Mouse (Mus musculus): ENCODE results near the gene Rph3a. TPM values are rescaled to one million over a fixed set of nuclear protein-coding genes. Genes with fewer than 3 reads are reported as not detected.

Rph3a gene
- polyA plus RNA-seq, 1 experiment from 2014 or later: 35.2 TPM

DNA sequence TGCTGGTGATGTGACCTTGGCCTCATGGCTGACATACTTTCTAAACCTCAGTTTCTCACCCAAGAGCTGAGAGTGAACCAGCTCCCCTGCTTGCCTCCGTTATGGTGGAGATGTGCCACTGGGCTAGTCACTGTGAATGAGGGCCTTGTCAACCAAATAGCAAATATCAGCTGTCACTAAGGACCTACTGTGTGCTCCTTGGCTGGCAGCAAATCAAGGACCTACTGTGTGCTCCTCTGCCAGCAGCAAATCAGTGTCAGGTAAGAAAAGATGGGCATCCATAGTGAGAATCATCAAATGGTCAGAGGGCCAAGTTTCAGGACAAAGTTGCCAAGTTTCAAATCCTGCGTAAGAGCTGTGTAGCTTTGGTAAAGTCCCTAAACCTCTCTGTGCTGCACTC lies 4.6 kb upstream of the Rph3a start:
- Histone ChIP-seq H3K4me1 (ENCODE audit: control insufficient read depth, insufficient read depth, low read depth, low read length) (no peaks in the 10 kb centered on the region; the same call in none of the 2 replicates), H3K4me2 (ENCODE audit: low read length) (no peak overlapping the region), H3K27ac (ENCODE audit: low read depth, low read length) (no peak overlapping the region), H3K36me3 (ENCODE audit: control insufficient read depth, insufficient read depth, low read length) (no peaks in the 10 kb centered on the region), H3K9ac (ENCODE audit: low read depth, low read length) (no peak overlapping the region), H3K4me3 (ENCODE audit: low read length) (no peak overlapping the region), H3K27me3 (replicated peaks; ENCODE audit: control insufficient read depth, insufficient read depth, low read length) (no peaks in the 10 kb centered on the region), H3K9me3 (ENCODE audit: control insufficient read depth, low read length) (no peaks in the 10 kb centered on the region)
- no peak for ATAC-seq
- WGBS: 88% methylated on average over 2 of the region's 2 CpGs

DNA sequence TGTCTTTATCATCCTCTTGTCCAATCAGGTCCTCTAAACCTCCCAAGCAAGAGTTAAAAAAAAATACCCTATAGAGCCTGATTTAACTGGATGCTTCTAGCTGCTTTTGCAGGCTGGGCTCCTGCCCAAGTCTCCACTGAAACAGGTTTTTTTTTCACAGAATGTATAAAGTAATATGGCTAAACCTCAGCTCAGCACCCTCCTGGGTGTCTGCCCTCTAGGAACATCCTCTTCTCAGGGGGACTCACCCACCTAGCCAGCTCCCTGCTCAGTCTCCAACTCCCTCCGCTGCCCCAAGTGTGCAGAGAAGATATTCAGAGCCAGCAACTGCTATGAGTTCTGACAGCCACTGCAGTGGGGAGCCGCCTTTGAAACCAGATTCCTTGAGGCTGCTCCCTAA lies 2.1 kb upstream of the Rph3a start:
- H3K27ac ChIP-seq (ENCODE audit: low read depth, low read length): no peak overlapping the region
- 23% methylated on average over 2 of the region's 2 CpGs for WGBS

DNA sequence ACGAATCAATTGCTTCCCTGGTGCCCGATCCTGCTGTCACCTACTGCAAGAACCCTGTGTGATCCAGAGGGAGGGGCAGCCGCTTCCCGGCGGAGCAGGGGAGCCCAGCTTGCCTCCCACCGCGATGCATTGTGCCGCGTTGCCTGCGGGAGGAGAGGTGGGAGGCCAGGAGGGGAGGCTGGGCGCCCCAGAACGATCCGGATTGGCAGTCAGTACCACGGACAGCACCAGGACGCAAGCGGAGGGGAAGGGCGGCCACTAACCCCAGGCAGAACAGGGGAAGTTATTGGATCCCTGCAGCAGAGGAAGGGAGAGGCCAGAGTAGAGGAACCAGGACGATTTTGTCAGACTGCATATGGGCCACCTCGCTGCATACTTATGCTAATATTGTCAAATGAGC lies 486 bp downstream of the Rph3a start:
- peak; percentile 77 for ATAC-seq
- peak overlapping the region; percentile 65 for H3K4me2 ChIP-seq (ENCODE audit: low read length)
- peaks cover 20% of the 10 kb centered on the region for H3K4me1 ChIP-seq (ENCODE audit: control insufficient read depth, insufficient read depth, low read depth, low read length)
- H3K4me3 ChIP-seq (ENCODE audit: low read length): peak overlapping the region; percentile 49
- peak overlapping the region; percentile 82 for H3K27ac ChIP-seq (ENCODE audit: low read depth, low read length)
- H3K9me3 ChIP-seq (ENCODE audit: control insufficient read depth, low read length): no peaks in the 10 kb centered on the region
- WGBS: 0% methylated on average over 17 of the region's 19 CpGs
- H3K27me3 ChIP-seq (replicated peaks; ENCODE audit: control insufficient read depth, insufficient read depth, low read length): no peaks in the 10 kb centered on the region
- H3K9ac ChIP-seq (ENCODE audit: low read depth, low read length): peak overlapping the region; percentile 66
- no peaks in the 10 kb centered on the region for H3K36me3 ChIP-seq (ENCODE audit: control insufficient read depth, insufficient read depth, low read length)

More for the DNA sequence above, 2.1 kb upstream of the Rph3a start:
- H3K4me1 ChIP-seq (ENCODE audit: control insufficient read depth, insufficient read depth, low read depth, low read length): peaks cover 18% of the 10 kb centered on the region
- ATAC-seq: no peak
- no peaks in the 10 kb centered on the region for H3K9me3 ChIP-seq (ENCODE audit: control insufficient read depth, low read length)
- H3K4me3 ChIP-seq (ENCODE audit: low read length): no peak overlapping the region
- H3K4me2 ChIP-seq (ENCODE audit: low read length): no peak overlapping the region
- no peaks in the 10 kb centered on the region for H3K27me3 ChIP-seq (replicated peaks; ENCODE audit: control insufficient read depth, insufficient read depth, low read length)
- H3K36me3 ChIP-seq (ENCODE audit: control insufficient read depth, insufficient read depth, low read length): no peaks in the 10 kb centered on the region
- H3K9ac ChIP-seq (ENCODE audit: low read depth, low read length): no peak overlapping the region

DNA sequence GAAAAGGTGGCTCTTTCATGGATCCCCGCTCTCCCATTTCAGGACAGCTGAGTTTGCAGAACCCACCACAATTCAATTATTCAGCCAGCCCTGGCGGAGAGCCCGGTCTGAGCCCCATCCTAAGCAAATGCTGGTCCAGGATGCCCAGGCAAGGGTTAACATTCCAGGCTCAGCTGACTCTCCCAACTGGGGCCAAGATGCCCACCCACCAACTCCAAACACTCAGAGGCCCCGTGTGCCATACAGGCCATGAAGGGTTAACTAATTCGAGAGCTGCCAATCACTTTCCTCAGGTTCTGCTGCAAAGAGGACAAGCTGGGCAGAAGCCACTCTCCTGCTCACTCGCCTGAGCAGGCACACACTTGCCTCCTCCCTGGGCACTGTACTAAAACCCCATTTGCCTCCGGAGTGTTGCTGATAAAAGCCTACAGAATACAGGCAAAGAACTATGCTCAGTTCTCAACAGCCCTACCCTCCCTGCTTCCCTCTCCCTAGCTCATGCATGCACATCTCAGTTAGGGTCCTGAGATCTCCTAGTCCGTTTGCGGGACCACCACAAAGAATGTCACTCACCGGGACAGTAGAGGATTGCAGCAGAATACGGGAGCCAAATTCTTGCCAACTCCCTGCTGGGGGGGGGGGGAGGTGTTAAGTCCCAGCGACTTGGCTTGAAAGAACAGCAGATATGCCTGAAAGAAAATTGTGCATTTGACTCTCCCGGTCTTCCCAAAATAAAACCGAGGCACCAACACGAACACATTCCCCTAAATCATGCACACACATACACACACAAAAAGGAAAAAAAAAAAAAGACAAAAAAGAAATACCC lies 1.3 kb downstream of the Rph3a start:
- Histone ChIP-seq H3K9ac (ENCODE audit: low read depth, low read length) (peak overlapping the region; percentile 66), H3K4me1 (ENCODE audit: control insufficient read depth, insufficient read depth, low read depth, low read length) (peaks cover 27% of the 10 kb centered on the region), H3K4me3 (ENCODE audit: low read length) (peak overlapping the region; percentile 49), H3K27me3 (replicated peaks; ENCODE audit: control insufficient read depth, insufficient read depth, low read length) (no peaks in the 10 kb centered on the region), H3K9me3 (ENCODE audit: control insufficient read depth, low read length) (no peaks in the 10 kb centered on the region), H3K36me3 (ENCODE audit: control insufficient read depth, insufficient read depth, low read length) (no peaks in the 10 kb centered on the region), H3K4me2 (ENCODE audit: low read length) (peak overlapping the region; percentile 65), H3K27ac (ENCODE audit: low read depth, low read length) (peak overlapping the region; percentile 82)
- WGBS: 5% methylated on average over 15 of the region's 15 CpGs
- ATAC-seq: peak; percentile 25

DNA sequence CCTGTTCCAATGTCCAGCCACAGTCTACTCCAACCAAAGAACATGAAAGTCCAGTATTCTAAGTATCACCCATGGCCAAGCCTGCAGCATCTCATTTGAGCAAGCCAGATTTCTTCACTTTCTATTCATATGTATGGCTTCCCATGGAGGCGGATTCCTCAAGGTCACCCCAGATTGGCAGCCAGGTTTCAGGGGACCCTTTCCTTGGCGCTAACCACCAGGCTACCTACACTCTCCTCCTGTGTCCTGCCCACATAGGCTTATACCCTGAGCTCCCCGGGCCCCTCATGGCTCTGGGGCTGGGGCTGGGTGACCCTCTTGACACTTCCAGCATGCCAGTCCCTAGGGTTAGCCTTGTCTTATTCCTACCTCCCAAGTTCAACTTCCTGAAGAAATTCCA lies 2.3 kb downstream of the Rph3a start:
- Histone ChIP-seq H3K9me3 (ENCODE audit: control insufficient read depth, low read length) (no peaks in the 10 kb centered on the region), H3K4me3 (ENCODE audit: low read length) (no peak overlapping the region), H3K9ac (ENCODE audit: low read depth, low read length) (no peak overlapping the region), H3K27ac (ENCODE audit: low read depth, low read length) (no peak overlapping the region), H3K4me1 (ENCODE audit: control insufficient read depth, insufficient read depth, low read depth, low read length) (peaks cover 30% of the 10 kb centered on the region), H3K27me3 (replicated peaks; ENCODE audit: control insufficient read depth, insufficient read depth, low read length) (no peaks in the 10 kb centered on the region), H3K4me2 (ENCODE audit: low read length) (peak overlapping the region; percentile 65), H3K36me3 (ENCODE audit: control insufficient read depth, insufficient read depth, low read length) (no peaks in the 10 kb centered on the region)
- ATAC-seq: no peak
- WGBS: 77% methylated on average over 3 of the region's 3 CpGs

DNA sequence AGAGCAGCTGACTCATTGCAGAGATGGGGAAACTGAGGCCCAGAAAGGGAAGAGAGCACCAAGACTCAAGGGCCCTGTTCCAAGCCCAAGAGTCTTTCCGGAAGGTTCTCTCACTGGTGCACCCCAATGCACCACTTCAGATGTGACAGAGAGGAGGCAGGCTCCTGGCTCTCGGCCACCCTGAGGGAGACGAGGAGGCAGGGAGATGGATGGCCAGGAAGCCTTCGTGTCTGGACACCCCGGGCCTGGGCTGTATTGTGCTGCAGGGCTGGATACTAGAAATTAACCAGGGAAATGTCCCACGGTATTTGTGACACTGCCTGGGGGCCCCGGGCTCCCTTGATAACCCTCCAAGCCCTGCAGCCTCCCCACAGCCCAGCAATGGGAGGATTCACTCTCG lies 2.8 kb downstream of the Rph3a start:
- H3K36me3 ChIP-seq (ENCODE audit: control insufficient read depth, insufficient read depth, low read length): no peaks in the 10 kb centered on the region
- H3K4me3 ChIP-seq (ENCODE audit: low read length): no peak overlapping the region
- peak overlapping the region; percentile 65 for H3K4me2 ChIP-seq (ENCODE audit: low read length)
- ATAC-seq: no peak
- H3K9ac ChIP-seq (ENCODE audit: low read depth, low read length): no peak overlapping the region
- peaks cover 30% of the 10 kb centered on the region for H3K4me1 ChIP-seq (ENCODE audit: control insufficient read depth, insufficient read depth, low read depth, low read length)
- WGBS: 62% methylated on average over 8 of the region's 8 CpGs
- H3K27ac ChIP-seq (ENCODE audit: low read depth, low read length): no peak overlapping the region
- H3K27me3 ChIP-seq (replicated peaks; ENCODE audit: control insufficient read depth, insufficient read depth, low read length): no peaks in the 10 kb centered on the region
- no peaks in the 10 kb centered on the region for H3K9me3 ChIP-seq (ENCODE audit: control insufficient read depth, low read length)

DNA sequence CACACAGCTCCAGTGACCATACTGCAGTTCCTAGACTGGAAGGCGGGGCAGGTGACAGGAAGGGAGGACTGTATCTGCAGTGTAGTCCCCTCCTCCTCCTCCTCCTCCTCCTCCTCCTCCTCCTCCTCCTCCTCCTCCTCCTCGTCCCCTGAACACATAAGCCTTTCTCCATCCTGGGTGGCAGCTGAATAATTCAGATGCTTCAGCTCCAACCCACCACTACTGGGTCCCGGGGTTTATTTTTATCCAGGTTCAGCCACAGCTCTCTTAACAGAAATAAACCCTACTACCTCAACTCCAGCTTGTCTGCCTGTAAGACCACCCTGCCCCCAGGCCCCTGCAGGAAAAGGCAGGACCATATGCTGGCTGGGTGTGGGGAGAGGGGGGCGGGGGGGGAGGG lies 3.7 kb downstream of the Rph3a start:
- no peak overlapping the region for H3K4me3 ChIP-seq (ENCODE audit: low read length)
- no peak overlapping the region for H3K27ac ChIP-seq (ENCODE audit: low read depth, low read length)
- H3K27me3 ChIP-seq (replicated peaks; ENCODE audit: control insufficient read depth, insufficient read depth, low read length): no peaks in the 10 kb centered on the region
- WGBS: 55% methylated on average over 3 of the region's 4 CpGs
- H3K4me1 ChIP-seq (ENCODE audit: control insufficient read depth, insufficient read depth, low read depth, low read length): peaks cover 30% of the 10 kb centered on the region
- H3K36me3 ChIP-seq (ENCODE audit: control insufficient read depth, insufficient read depth, low read length): no peaks in the 10 kb centered on the region
- ATAC-seq: no peak
- H3K9me3 ChIP-seq (ENCODE audit: control insufficient read depth, low read length): no peaks in the 10 kb centered on the region
- H3K9ac ChIP-seq (ENCODE audit: low read depth, low read length): no peak overlapping the region
- peak overlapping the region; percentile 65; the same call in 1 of the 2 replicates for H3K4me2 ChIP-seq (ENCODE audit: low read length)

DNA sequence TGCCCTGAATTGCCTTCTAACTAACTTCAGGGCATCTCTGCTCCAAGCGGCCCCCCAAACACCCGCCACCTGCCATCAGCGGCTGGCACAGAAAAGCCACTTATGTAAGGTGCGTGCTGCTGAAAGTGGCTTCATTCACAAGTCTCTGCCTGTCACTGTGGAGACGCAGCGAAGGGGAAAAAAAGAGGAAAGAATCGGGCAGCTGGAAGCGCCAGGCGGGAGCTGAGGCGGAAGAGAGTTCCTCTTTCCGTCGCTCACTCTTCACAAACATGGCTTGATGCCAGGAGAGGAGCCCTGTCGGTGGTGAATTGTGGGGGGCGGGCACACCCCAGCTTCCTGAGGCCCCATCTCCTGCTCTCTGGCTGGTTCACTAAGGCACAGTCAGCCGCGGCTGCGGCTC lies 6.1 kb downstream of the Rph3a start:
- H3K4me3 ChIP-seq (ENCODE audit: low read length): peak overlapping the region; percentile 19; the same call in 1 of the 2 replicates
- WGBS: 8% methylated on average over 17 of the region's 17 CpGs

DNA sequence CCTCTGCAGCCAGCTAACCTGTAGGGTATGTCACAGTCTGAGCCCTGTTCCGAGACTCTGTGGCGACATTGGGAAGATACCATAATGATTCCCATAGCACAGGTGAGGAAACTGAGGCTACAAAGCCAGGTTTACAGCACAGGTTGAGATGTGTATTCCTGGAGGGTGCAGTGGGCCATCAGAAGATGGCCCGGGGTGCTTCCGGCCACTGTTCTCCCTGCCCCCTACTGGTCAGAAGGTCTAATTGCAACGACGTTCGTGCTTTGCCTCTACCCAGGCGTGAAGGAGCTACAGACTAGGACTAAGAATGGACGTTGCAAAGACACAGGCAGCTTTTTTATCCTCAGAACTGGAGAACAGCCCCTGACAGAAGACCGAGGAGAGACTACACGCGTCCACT lies 10.3 kb downstream of the Rph3a start:
- 43% methylated on average over 12 of the region's 12 CpGs for WGBS
- H3K36me3 ChIP-seq (ENCODE audit: control insufficient read depth, insufficient read depth, low read length): no peaks in the 10 kb centered on the region
- H3K4me3 ChIP-seq (ENCODE audit: low read length): no peak overlapping the region
- ATAC-seq: peak; percentile 21; the same call in 1 of the 2 replicates
- H3K9ac ChIP-seq (ENCODE audit: low read depth, low read length): no peak overlapping the region
- peaks cover 11% of the 10 kb centered on the region for H3K4me1 ChIP-seq (ENCODE audit: control insufficient read depth, insufficient read depth, low read depth, low read length)
- no peaks in the 10 kb centered on the region for H3K9me3 ChIP-seq (ENCODE audit: control insufficient read depth, low read length)
- H3K4me2 ChIP-seq (ENCODE audit: low read length): no peak overlapping the region
- no peaks in the 10 kb centered on the region for H3K27me3 ChIP-seq (replicated peaks; ENCODE audit: control insufficient read depth, insufficient read depth, low read length)
- H3K27ac ChIP-seq (ENCODE audit: low read depth, low read length): no peak overlapping the region

More for the DNA sequence above, 6.1 kb downstream of the Rph3a start:
- no peaks in the 10 kb centered on the region for H3K27me3 ChIP-seq (replicated peaks; ENCODE audit: control insufficient read depth, insufficient read depth, low read length)
- peak overlapping the region; percentile 52 for H3K27ac ChIP-seq (ENCODE audit: low read depth, low read length)
- ATAC-seq: 0 out of 2 replicates have a peak, but pooled peaks have one; percentile 41
- H3K4me2 ChIP-seq (ENCODE audit: low read length): peak overlapping the region; percentile 53
- H3K9me3 ChIP-seq (ENCODE audit: control insufficient read depth, low read length): no peaks in the 10 kb centered on the region
- H3K36me3 ChIP-seq (ENCODE audit: control insufficient read depth, insufficient read depth, low read length): no peaks in the 10 kb centered on the region
- peaks cover 28% of the 10 kb centered on the region for H3K4me1 ChIP-seq (ENCODE audit: control insufficient read depth, insufficient read depth, low read depth, low read length)
- peak overlapping the region; percentile 50 for H3K9ac ChIP-seq (ENCODE audit: low read depth, low read length)

All from hindbrain, embryonic 16.5 days (tissue).